Mouse (Mus musculus): ENCODE data around the gene Ddt.
"Not testable (repeated sequence)": the region's sequence is repeated elsewhere in the genome, so short reads cannot be mapped to it uniquely, and the experiment has no call there.

The Ddt gene

DNA sequence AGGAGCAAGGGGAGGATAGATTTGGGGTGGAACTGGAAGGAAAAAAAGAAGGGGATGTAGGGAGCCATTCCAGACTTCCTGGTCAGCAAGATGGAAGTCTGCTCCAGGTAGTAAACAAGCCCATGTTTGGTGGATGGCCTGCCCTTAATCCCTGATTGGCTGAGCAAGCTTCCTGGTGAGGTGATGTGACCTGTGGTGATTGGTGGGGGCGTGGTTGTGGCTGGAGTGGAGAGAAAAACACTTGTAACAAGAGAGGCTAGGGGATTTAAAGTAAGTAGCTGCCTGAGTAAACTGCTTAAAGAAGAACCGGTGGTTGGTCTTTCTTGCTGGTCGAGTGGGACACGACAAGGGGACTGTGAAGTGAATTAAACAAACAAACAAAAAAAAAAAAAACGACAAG is 5.5 kb downstream of the Ddt start:
- not testable (repeated sequence) for DNase-seq

DNA sequence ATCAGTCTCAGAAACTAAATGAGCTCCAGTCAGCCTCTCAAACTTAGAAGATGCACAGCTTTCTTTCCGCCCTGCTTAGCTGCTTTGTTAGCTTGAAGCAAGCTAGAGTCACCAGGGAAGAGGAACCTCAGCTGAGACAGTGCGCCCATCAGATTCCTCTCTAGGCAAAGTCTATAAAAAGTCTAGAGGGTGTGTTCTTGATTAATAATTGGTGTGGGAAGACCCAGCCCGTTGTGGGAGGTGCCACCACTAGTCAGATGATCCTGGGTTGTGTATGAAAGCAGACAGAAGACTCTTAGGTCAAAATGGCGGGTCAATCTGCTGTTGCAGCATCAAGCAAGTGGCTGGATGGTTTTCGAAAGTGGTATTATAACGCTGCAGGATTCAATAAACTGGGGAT is 6.4 kb downstream of the Ddt start:
- DNase-seq, result no peak

DNA sequence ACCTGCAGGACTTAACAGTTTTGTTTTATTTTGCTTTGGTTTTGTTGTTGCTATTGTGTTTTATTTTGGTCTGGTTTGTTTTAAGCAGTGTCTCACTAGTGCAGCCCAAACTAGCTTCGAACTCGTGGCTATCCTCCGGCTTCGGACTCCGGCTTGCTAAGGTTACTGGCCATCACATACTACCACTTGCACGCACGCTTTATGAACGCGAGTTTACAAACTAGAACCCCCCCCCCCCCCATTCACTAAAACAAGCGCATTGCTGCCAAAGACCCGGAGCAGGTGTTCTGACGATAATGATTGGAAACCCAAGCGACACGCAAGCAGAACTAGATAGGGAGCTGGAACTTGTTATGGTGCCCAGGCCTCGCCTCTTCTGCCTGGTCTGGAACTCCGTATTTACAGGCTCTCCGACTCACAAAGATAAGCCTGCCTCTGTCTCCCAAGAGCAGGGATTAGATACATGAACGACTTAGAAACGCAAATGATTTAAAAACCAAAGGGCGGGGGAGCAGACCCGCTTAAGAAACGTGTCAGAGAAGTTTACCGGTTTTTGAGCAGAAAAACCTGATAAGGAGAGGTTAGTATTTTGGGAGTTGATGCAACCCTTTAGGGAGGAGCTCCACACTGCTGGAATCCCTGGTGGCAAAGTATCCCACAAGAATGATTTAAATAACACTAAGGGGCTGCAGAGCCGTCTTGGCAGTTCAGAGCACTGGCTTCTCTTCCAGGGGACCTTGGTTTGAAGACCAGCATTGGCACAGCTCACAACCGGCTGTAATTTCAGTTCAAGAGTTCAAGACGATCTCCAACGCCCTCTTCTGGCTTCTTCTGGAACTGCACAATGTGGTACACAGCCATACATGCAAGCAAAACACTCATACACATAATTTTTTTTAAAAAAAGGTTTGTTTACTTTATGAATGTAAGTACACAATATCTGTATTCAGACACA is 8.4 kb downstream of the Ddt start:
- DNase-seq, result peak; percentile 82

DNA sequence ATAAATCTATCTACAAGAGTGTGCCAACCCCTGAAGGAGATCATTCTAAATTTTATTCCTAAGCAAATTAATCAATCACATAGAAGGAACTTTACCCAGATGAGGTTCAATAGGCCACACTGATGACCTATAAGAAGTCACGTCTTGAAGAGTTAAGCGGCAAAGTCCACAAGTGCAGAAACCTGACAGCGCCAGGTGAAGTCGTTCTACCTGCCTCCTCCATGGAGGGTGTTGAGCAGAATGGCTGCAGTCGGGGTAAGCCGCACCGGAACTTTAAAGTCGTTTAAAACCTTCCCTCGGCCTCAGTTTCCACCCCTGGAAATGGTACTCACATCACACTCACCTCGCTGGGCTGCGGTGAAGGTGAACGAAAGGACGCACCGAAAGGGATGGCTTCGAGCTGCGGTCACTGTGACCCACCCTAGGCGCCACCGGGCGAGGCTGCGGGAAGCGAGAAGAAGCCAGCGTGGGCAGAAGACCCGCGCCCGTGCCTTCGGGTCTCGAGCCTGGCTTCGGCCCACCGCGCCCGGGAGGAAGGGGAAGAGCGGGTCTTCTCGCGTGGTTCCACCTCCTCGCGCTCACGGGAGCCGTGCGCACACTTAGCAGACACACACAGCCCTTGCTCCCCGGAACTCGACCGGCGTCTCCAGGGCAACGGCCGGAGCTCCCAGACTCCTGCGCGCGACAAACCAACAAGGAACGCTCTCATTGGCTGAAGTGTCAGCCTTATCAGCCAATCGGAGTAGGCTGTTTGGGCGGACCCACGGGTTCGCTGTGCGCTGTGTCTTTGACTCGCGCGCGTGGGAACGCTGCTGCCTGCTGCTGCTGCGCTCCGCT is 9.3 kb downstream of the Ddt start, which contains the start of gene Cabin1:
Gene Cabin1, minus strand, starts transcription at position 660 of the 837 bp plus-strand sequence.
- DNase-seq, result peak; percentile 97

DNA sequence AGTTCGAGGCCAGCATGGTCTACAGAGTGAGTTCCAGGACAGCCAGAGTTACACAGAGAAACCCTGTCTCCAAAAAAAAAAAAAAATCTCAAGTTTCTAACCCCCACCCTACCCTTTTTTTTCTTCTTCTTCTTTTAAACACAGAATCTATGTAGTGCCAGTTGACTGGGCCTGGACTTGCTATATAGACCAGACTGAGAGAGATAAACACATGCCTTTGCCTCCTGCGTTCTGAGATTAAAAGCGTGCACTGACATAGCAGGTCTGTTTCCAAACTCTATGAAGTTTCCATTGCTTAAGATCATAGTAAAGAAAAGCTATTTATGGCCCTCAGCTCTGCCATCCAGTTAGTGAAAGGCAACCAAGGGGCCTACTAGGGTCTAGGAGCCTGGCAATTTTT is 10.8 kb downstream of the Ddt start:
- DNase-seq, result no peak

DNA sequence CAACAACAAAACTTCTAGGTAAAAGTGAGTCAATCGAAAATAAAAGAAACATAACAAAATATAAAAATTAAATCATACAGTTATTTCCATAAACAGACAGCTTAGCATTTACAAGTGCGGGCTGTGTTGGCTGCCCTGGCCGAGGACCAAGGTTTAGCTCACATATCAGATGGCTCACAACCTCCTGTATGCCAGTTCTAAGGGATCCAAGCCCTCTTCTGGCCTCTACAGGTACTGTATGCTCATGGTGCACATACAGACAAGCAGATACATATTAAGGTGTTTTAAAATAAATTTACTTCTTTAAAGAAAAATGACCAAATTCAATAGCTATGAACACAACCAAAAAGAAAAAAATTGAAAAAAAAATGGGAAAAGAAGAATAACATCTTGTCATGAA is 12.9 kb downstream of the Ddt start:
- DNase-seq, result no peak

DNA sequence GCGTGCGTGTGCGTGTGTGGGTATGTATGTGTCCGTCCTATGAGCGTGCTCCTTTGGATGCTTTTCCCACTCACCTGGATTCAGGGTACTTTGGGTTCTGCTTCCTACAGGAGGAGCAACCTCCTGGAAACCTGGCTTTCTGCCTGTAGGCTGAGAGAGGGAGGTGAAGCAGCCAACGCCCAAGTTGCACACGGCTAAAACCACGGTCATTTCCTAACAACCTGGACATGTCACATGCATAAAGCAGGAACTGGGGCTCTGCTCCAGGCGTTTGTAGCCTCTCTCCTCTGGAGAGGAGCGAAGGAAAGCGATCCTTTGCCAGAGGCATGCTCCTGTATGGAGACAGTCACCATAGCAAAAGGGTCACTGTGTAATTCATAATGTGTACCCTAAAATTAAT is 16.5 kb downstream of the Ddt start:
- no peak for DNase-seq

DNA sequence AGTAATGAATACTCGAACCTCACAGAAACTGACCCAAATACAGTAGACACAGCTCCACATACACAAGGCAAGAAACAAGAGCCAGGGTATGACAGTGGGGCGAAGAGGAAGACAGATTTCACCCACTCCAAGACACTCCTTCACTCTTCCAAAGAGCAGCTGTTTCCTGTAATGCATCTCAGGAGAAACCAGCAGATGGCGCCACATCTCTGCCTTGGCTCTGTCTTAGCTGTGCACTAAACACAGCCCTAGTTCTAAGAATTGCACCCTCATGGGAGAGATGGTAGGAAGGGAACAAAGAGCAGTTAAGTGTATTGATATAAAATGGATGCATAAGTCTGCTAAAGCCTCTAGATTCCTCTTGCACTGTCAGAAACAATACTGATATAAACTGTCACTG is 29.2 kb downstream of the Ddt start:
- peak; percentile 90 for DNase-seq

DNA sequence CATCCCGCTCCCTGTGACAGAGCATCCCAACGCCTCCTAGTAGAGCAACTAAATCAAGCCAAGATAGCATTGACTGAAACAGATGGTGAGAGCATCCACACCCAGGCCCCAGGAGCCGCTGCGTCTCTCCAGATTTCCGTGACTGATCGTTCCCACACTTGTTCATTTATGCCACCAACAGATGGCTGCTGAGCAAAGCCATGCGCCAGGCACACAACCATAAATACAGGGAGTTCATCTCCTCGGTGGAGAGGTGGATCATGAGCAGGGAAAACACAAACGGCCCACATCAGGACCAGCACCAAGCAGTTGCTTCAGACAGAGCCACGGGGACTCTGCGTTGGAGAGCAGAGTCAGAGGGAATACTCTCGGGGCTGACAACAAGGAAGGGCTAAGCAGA is 29.8 kb downstream of the Ddt start:
- DNase-seq, result peak; percentile 78

DNA sequence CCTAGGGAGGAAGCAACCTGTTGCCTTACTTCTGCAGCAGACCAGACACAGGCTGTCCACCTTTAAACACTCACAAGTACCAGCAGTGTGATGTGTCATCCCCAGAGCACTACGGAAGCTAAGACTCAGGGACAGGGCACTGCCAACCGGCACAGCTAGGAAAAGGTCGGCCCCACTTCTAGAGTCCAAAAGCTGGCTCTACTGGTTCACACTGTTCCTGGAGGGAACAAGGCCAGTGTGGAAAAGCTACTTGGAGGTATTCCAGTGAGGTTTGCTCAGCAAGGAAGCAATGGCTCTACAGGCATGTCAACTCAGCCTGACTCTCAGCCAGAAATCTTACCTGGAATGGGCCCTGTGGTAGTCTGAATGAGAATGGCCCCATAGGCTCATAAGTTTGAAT is 32.3 kb downstream of the Ddt start:
- peak; percentile 41 for DNase-seq

DNA sequence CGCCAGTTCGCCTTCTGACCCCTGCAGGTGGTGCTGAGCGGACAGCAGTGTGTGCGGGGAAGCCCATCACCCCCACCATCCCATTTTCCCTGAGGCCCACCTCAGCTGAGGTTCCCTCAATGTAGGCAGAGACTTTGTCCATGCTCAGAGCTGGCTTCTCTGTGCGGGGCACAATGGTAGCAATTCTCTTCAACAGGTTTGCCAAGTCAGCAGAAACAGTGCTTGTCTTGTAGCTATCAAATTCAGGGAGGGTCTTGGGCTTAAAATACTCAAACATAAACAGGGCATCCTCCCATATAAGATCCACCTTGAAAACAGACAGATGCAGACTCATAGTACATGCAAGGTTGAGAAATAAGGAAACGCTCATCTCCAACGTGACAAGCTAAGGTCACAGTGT is 47.8 kb downstream of the Ddt start:
- DNase-seq, result no peak
